Mouse (Mus musculus): ENCODE results near the gene Macf1.

GRCm38 (mm10) chr4:123305789-123306188 lies 378.4 kb downstream of the Macf1 start:
- TF ChIP-seq POLR2A (IDR thresholded peaks at IDR 0.05; ENCODE audit: insufficient read depth, low read depth, low read length) (no peak), CTCF (IDR thresholded peaks at IDR 0.05) (peak; percentile 89)
